Mouse (Mus musculus) ES-Bruce4 (cell line): ENCODE results near the gene Fbn1.

ENCODE experiments used
- CTCF ChIP-seq: IDR thresholded peaks from one replicate; pipeline ENCODE4 v1.8.1; 2011; ENCODE audit warnings: low read depth, low read length
- POLR2A ChIP-seq: IDR thresholded peaks from one replicate; pipeline ENCODE4 v1.8.1; 2011; ENCODE audit warnings: low read length; ENCODE audit not compliant: insufficient read depth

DNA sequence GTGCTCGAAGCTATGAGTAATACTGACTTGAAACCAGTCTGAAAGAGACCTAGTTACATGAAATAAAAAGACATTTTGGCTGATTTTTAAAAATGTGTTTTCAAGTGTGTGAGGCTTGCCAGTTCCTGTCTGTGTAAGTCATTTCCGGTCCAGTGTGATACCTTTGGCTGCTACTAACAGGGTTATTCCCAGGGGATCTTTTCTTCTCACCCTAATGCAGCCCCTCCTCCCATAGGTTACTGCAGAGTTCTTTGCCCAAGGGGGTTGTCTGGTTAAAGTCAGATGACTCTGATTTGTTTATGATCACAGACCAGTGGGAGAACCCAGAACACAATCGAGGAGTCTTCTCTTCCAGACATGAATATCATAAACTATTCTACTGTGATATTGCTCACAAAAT lies 151.3 kb downstream of the Fbn1 start:
- TF ChIP-seq CTCF: no peak
- no peak for TF ChIP-seq POLR2A
